Mouse (Mus musculus) liver, postnatal 0 days (tissue): ENCODE data around the gene Magi2.

Source experiments
- CTCF ChIP-seq: sonication (generic); IDR thresholded peaks from 2 replicates; pipeline ENCODE4 v1.5.1; 2016; ENCODE audit warnings: antibody characterized with exemption, low read depth
- EP300 ChIP-seq: IDR thresholded peaks from 2 replicates; pipeline ENCODE4 v1.6.1; 2016; ENCODE audit warnings: antibody characterized with exemption, low read depth, mild to moderate bottlenecking

DNA sequence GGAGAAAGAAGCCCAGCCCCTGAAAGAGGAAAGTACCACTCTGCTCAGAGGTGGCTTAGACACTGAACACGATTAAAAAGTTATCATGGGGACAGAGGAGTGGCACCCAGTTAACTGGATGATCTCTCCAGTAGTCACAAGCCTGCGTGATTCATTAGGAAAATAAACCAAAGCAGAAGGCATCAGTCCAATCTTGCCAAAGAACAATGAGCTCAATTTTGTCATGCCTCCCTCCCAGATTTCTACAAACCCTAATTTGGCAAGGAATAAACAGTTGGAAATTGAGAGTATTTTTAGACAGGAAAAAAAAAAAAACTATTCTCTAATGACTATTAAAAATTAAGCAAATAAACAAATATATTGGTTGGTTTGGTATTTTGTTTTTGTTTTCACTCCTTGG is 779.8 kb downstream of the Magi2 start:
- TF ChIP-seq CTCF, result no peak
- no peak for TF ChIP-seq EP300
